23 mouse cellular contexts compared by ENCODE assay signal in genomic region chr10:17512487-17512886, GRCm38 (mm10).
DNase-seq lines count a peak whose midpoint lies in the region; ATAC-seq and TF ChIP-seq lines count a peak whose summit lies in the region.
"Had no signal": no experiment of that assay in that cellular context is flagged by ENCODE, and none has a peak within 500 bp of the region (broad histone marks: within the 10 kb centered on the region; RNA-seq: fewer than 3 reads in every experiment).

No protein-coding gene starts in this region.

- H3K9ac ChIP-seq in embryonic facial prominence, embryonic 15.5 days = no peak overlapping the region
- H3K9ac ChIP-seq in kidney, embryonic 15.5 days = no peak overlapping the region
- no peak overlapping the region for H3K9ac ChIP-seq in lung, postnatal 0 days (replicated peaks; ENCODE audit: low read depth)
- H3K9ac ChIP-seq: embryonic facial prominence, embryonic 12.5 days; forebrain, embryonic 12.5 days had no signal

- WGBS in embryonic facial prominence, embryonic 15.5 days = 34% methylated on average over 3 of the region's 3 CpGs
- 79% methylated on average over 3 of the region's 3 CpGs for WGBS in embryonic facial prominence, embryonic 10.5 days
- WGBS in kidney, embryonic 15.5 days = 56% methylated on average over 3 of the region's 3 CpGs
- 36% methylated on average over 3 of the region's 3 CpGs for WGBS in lung, postnatal 0 days

- TF ChIP-seq CTCF in lung, postnatal 0 days (IDR thresholded peaks at IDR 0.05) = no peak

- no peak for DNase-seq in embryonic facial prominence, embryonic 10.5 days (ENCODE audit: low spot score)
- no peak for DNase-seq in kidney, postnatal 14 days
- peak; percentile 59 for DNase-seq in lung, postnatal 0 days (ENCODE audit: low spot score)
- DNase-seq in lung, adult 18-20 months = no peak
- no peak for DNase-seq in left cerebral cortex, adult 11 months (ENCODE audit: low spot score)
- DNase-seq: adrenal gland, adult 2 months; adrenal gland, postnatal 10 days; adrenal gland, postnatal 25 days; cerebellum, adult 11 months; cerebellum, adult 18-20 months; cerebellum, adult 8-10 months; cerebellum, adult 9-11 months; cerebellum, postnatal 14 days; cerebellum, postnatal 36 days had no signal

- H3K27me3 ChIP-seq in embryonic facial prominence, embryonic 15.5 days = no peaks in the 10 kb centered on the region
- H3K27me3 ChIP-seq in embryonic facial prominence, embryonic 10.5 days (replicated peaks; ENCODE audit: low read depth, poor library complexity, severe bottlenecking) = no peaks in the 10 kb centered on the region
- H3K27me3 ChIP-seq in kidney, embryonic 15.5 days = no peaks in the 10 kb centered on the region
- no peaks in the 10 kb centered on the region for H3K27me3 ChIP-seq in lung, postnatal 0 days (replicated peaks; ENCODE audit: insufficient read depth, low read length)
- H3K27me3 ChIP-seq: embryonic facial prominence, embryonic 12.5 days; forebrain, embryonic 12.5 days; Patski had no signal

- no peak overlapping the region for H3K4me3 ChIP-seq in embryonic facial prominence, embryonic 15.5 days (replicated peaks)
- H3K4me3 ChIP-seq in embryonic facial prominence, embryonic 10.5 days = no peak overlapping the region
- H3K4me3 ChIP-seq in kidney, embryonic 15.5 days (replicated peaks) = no peak overlapping the region
- no peak overlapping the region for H3K4me3 ChIP-seq in lung, postnatal 0 days (ENCODE audit: low read depth, low read length)
- H3K4me3 ChIP-seq: embryonic facial prominence, embryonic 12.5 days; erythroblast, embryonic 14.5 days; forebrain, embryonic 10.5 days; forebrain, embryonic 12.5 days had no signal

- H3K4me1 ChIP-seq in embryonic facial prominence, embryonic 15.5 days = peaks cover 8% of the 10 kb centered on the region; the same call in 1 of the 2 replicates
- H3K4me1 ChIP-seq in embryonic facial prominence, embryonic 10.5 days = peaks cover 9% of the 10 kb centered on the region
- H3K4me1 ChIP-seq in kidney, embryonic 15.5 days = peaks cover 7% of the 10 kb centered on the region
- peaks cover 5% of the 10 kb centered on the region; the same call in 1 of the 2 replicates for H3K4me1 ChIP-seq in lung, postnatal 0 days (ENCODE audit: insufficient read depth, low read depth, low read length)
- H3K4me1 ChIP-seq: embryonic facial prominence, embryonic 12.5 days; forebrain, embryonic 12.5 days had no signal

- H3K36me3 ChIP-seq in embryonic facial prominence, embryonic 15.5 days = no peaks in the 10 kb centered on the region
- no peaks in the 10 kb centered on the region for H3K36me3 ChIP-seq in embryonic facial prominence, embryonic 10.5 days (replicated peaks)
- H3K36me3 ChIP-seq in kidney, embryonic 15.5 days = no peaks in the 10 kb centered on the region
- H3K36me3 ChIP-seq in lung, postnatal 0 days (ENCODE audit: insufficient read depth, low read length) = no peaks in the 10 kb centered on the region
- H3K36me3 ChIP-seq: embryonic facial prominence, embryonic 12.5 days; forebrain, embryonic 10.5 days; forebrain, embryonic 12.5 days had no signal

- H3K9me3 ChIP-seq in embryonic facial prominence, embryonic 15.5 days (replicated peaks) = no peaks in the 10 kb centered on the region
- H3K9me3 ChIP-seq in embryonic facial prominence, embryonic 10.5 days = no peaks in the 10 kb centered on the region
- H3K9me3 ChIP-seq in kidney, embryonic 15.5 days (replicated peaks) = no peaks in the 10 kb centered on the region
- no peaks in the 10 kb centered on the region for H3K9me3 ChIP-seq in lung, postnatal 0 days (ENCODE audit: low read length)
- H3K9me3 ChIP-seq: embryonic facial prominence, embryonic 12.5 days; forebrain, embryonic 10.5 days; forebrain, embryonic 12.5 days had no signal

- TF ChIP-seq EP300 in lung, postnatal 0 days (IDR thresholded peaks at IDR 0.05) = no peak; the same call in 1 of the 2 replicates

- H3K27ac ChIP-seq in embryonic facial prominence, embryonic 15.5 days (replicated peaks) = peak overlapping the region; percentile 35; the same call in 1 of the 2 replicates
- H3K27ac ChIP-seq in embryonic facial prominence, embryonic 10.5 days (replicated peaks) = no peak overlapping the region
- peak overlapping the region; percentile 77; the same call in 1 of the 2 replicates for H3K27ac ChIP-seq in kidney, embryonic 15.5 days
- H3K27ac ChIP-seq in lung, postnatal 0 days (ENCODE audit: low read length) = 0 out of 2 replicates have a peak overlapping the region, but pooled peaks have one; percentile 47
- H3K27ac ChIP-seq: embryonic facial prominence, embryonic 12.5 days; forebrain, embryonic 12.5 days had no signal

- ATAC-seq in embryonic facial prominence, embryonic 15.5 days (ENCODE audit: insufficient number of reproducible peaks, low FRiP score, low TSS enrichment, low read depth) = no peak
- no peak for ATAC-seq in kidney, embryonic 15.5 days (replicated peaks; ENCODE audit: low FRiP score)
- no peak for ATAC-seq in lung, postnatal 0 days
- ATAC-seq: activated CD4-positive, CD25-positive, alpha-beta regulatory T cell, adult 4 months; forebrain, embryonic 16.5 days; Patski had no signal

- H3K4me2 ChIP-seq in embryonic facial prominence, embryonic 15.5 days (replicated peaks) = no peak overlapping the region
- H3K4me2 ChIP-seq in kidney, embryonic 15.5 days = no peak overlapping the region
- no peak overlapping the region for H3K4me2 ChIP-seq in lung, postnatal 0 days (replicated peaks; ENCODE audit: low read depth, low read length)
- H3K4me2 ChIP-seq: embryonic facial prominence, embryonic 12.5 days; forebrain, embryonic 12.5 days had no signal
